Comparison of ENCODE assay signal across 8 mouse cellular contexts in the genomic region with DNA sequence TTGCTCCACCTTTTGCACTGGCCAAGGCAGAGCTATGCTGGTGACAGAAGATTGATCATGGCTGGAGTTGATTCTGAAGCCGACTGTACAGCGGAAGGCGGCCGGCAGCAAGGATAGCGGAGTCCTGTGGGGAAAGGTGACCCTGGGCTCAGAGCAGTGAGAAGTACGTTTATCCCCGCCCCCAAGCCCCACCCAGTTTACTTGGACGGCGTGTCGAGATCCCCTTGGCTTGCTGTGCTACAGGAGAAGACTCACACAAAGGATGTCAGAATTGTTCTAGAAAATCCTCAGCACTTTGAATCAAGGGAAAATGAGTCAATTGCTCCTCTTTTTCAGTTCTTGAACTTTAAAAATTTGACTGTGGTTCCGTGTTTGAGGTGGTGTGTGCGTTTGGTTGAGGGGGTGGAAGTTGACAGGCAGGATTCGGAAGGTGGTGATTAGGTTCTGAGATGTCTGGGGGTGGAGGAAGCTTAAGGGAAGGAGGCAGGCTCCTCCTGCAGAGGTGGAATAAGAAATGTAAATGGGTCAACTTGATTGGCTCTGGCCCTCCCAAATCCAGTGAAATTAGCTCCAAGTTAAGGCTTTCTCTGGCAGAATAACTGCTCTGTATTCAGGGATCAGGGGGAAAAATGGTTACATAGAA.
DNase-seq lines count a peak whose midpoint lies in the region; ATAC-seq lines count a peak whose summit lies in the region.

No protein-coding gene starts in this region.

- no peak for ATAC-seq in liver, embryonic 15.5 days (ENCODE audit: insufficient read depth)
- ATAC-seq in neural tube, embryonic 14.5 days (ENCODE audit: low read depth): no peak

- H3K27me3 ChIP-seq in hindbrain, embryonic 10.5 days (ENCODE audit: insufficient read depth, poor library complexity, severe bottlenecking): peaks cover 21% of the 10 kb centered on the region
- no peaks in the 10 kb centered on the region for H3K27me3 ChIP-seq in liver, embryonic 15.5 days
- no peaks in the 10 kb centered on the region for H3K27me3 ChIP-seq in neural tube, embryonic 14.5 days (ENCODE audit: control insufficient read depth, insufficient read depth, low read length)

- H3K4me3 ChIP-seq in hindbrain, embryonic 10.5 days: peak overlapping the region; percentile 41
- peak overlapping the region; percentile 30 for H3K4me3 ChIP-seq in liver, embryonic 15.5 days (replicated peaks)
- H3K4me3 ChIP-seq in neural tube, embryonic 14.5 days (ENCODE audit: low read depth, low read length): no peak overlapping the region

- H3K36me3 ChIP-seq in hindbrain, embryonic 10.5 days: no peaks in the 10 kb centered on the region
- H3K36me3 ChIP-seq in liver, embryonic 15.5 days (replicated peaks): no peaks in the 10 kb centered on the region
- H3K36me3 ChIP-seq in neural tube, embryonic 14.5 days (ENCODE audit: control insufficient read depth, insufficient read depth, low read length): no peaks in the 10 kb centered on the region

- H3K4me2 ChIP-seq in liver, embryonic 15.5 days: peak overlapping the region; percentile 57
- H3K4me2 ChIP-seq in neural tube, embryonic 14.5 days (ENCODE audit: low read depth, low read length): peak overlapping the region; percentile 3; the same call in 1 of the 2 replicates

- H3K9ac ChIP-seq in liver, embryonic 15.5 days: no peak overlapping the region
- H3K9ac ChIP-seq in neural tube, embryonic 14.5 days (replicated peaks; ENCODE audit: low read depth, low read length): no peak overlapping the region

- H3K9me3 ChIP-seq in hindbrain, embryonic 10.5 days: no peaks in the 10 kb centered on the region
- no peaks in the 10 kb centered on the region for H3K9me3 ChIP-seq in liver, embryonic 15.5 days (replicated peaks)
- H3K9me3 ChIP-seq in neural tube, embryonic 14.5 days (ENCODE audit: control insufficient read depth, low read length): no peaks in the 10 kb centered on the region

- H3K4me1 ChIP-seq in hindbrain, embryonic 10.5 days (replicated peaks): peaks cover 49% of the 10 kb centered on the region
- peaks cover 27% of the 10 kb centered on the region for H3K4me1 ChIP-seq in liver, embryonic 15.5 days (replicated peaks)
- H3K4me1 ChIP-seq in neural tube, embryonic 14.5 days (ENCODE audit: control insufficient read depth, insufficient read depth, low read length): no peaks in the 10 kb centered on the region

- 3% methylated on average over 13 of the region's 13 CpGs for WGBS in hindbrain, embryonic 10.5 days
- 2% methylated on average over 13 of the region's 13 CpGs for WGBS in liver, embryonic 15.5 days (ENCODE audit: insufficient replicate concordance)
- 4% methylated on average over 13 of the region's 13 CpGs for WGBS in neural tube, embryonic 14.5 days

- peak overlapping the region; percentile 68 for H3K27ac ChIP-seq in hindbrain, embryonic 10.5 days
- H3K27ac ChIP-seq in liver, embryonic 15.5 days (replicated peaks): no peak overlapping the region
- no peak overlapping the region for H3K27ac ChIP-seq in neural tube, embryonic 14.5 days (ENCODE audit: low read depth, low read length)

- DNase-seq in adrenal gland, postnatal 10 days: peak; percentile 20
- DNase-seq in adrenal gland, postnatal 14 days: no peak
- peak; percentile 18 for DNase-seq in T-cell, adult 2 months (ENCODE audit: low spot score)
- peak; percentile 33 for DNase-seq in hindbrain, embryonic 10.5 days (ENCODE audit: low spot score)
- no peak for DNase-seq in adrenal gland, postnatal 4 days (ENCODE audit: low spot score in 2 of 2)
- no peak for DNase-seq in right cerebral cortex, postnatal 36 days (ENCODE audit: low spot score in 2 of 2)

Comparison
In these comparisons a context has a peak if more than half of its experiments do, and no peak if none do; other contexts are left out.
1. DNase-seq: peak in adrenal gland, postnatal 10 days (single experiment), T-cell, adult 2 months (single experiment) and hindbrain, embryonic 10.5 days (single experiment); none in adrenal gland, postnatal 14 days (single experiment), adrenal gland, postnatal 4 days (0 of 2) and right cerebral cortex, postnatal 36 days (0 of 2).